Mouse (Mus musculus) liver, embryonic 14.5 days (tissue): ENCODE measurements around the gene Fars2.

Source experiments
- CTCF ChIP-seq: IDR thresholded peaks from 2 replicates; pipeline ENCODE4 v1.5.1; 2016; ENCODE audit warnings: antibody characterized with exemption, low read depth, control low read depth
- EP300 ChIP-seq: IDR thresholded peaks from 2 replicates; pipeline ENCODE4 v1.6.1; 2016; ENCODE audit warnings: antibody characterized with exemption, low read depth

DNA sequence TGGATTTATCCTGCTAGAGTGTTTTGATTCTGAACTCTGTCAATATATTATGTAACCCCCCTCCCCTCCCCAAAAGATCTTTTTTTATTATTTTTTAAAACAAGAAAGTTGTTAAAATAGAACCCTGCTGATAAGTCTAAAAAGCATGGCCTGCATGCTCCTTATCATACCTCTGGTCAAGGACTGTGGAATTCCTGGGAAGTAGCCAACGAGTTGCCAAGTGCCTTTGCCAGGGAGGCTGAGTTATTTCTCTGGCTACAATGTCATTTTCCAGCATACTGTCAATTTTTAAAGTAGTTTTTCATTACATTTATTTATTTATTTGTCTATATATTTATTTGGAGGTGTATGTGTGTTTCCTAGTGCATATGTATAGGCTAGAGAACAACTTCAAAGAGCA is 125.0 kb downstream of the Fars2 start:
- no peak for TF ChIP-seq EP300
- TF ChIP-seq CTCF = no peak
